Mouse (Mus musculus) myocyte (in vitro differentiated cells): ENCODE results near the gene Mrpl37. TPM values are rescaled to one million over a fixed set of nuclear protein-coding genes. Genes with fewer than 3 reads are reported as not detected.

Experiments used
- H3K27me3 ChIP-seq: one replicate; pipeline ENCODE4 v1.6.1; 2011; ENCODE audit not compliant: control insufficient read depth, insufficient read depth, insufficient read length
- H3K36me3 ChIP-seq: one replicate; pipeline ENCODE4 v1.6.1; 2011; ENCODE audit not compliant: control insufficient read depth, insufficient read depth
- H3K4me2 ChIP-seq: one replicate; pipeline ENCODE4 v1.6.1; 2011; ENCODE audit warnings: low read depth, control low read depth
- H3K4me3 ChIP-seq: one replicate; pipeline ENCODE4 v1.5.1; 2011; ENCODE audit warnings: mild to moderate bottlenecking, control low read depth, moderate library complexity
- H3K79me2 ChIP-seq: one replicate; pipeline ENCODE4 v1.6.1; 2011; ENCODE audit not compliant: control insufficient read depth, insufficient read depth
- H3ac ChIP-seq: one replicate; pipeline ENCODE4 v1.6.1; 2011; ENCODE audit not compliant: control insufficient read depth, insufficient read length
- CEBPB ChIP-seq: IDR thresholded peaks from 2 replicates; pipeline ENCODE4 v1.6.1; 2011; ENCODE audit warnings: mild to moderate bottlenecking, moderate library complexity; ENCODE audit not compliant: poor library complexity, insufficient read depth, severe bottlenecking
- E2F4 ChIP-seq: IDR thresholded peaks from one replicate; pipeline ENCODE4 v1.6.1; 2011; ENCODE audit warnings: mild to moderate bottlenecking, control low read depth, moderate library complexity; ENCODE audit not compliant: insufficient read depth
- MAX ChIP-seq: IDR thresholded peaks from one replicate; pipeline ENCODE4 v1.6.1; 2011; ENCODE audit warnings: low read depth, mild to moderate bottlenecking, control low read depth
- MYOD1 ChIP-seq, 3 experiments: IDR thresholded peaks; one replicate each; pipeline ENCODE4 v1.6.1; 2011; ENCODE audit warnings: control low read depth in 2 of 3, low read depth in 2 of 3, mild to moderate bottlenecking in 2 of 3, moderate library complexity in 1 of 3; ENCODE audit not compliant: insufficient read length in 2 of 3, control insufficient read depth in 1 of 3
- MYOG ChIP-seq, 3 experiments: IDR thresholded peaks; one replicate each; pipeline ENCODE4 v1.6.1; 2011; ENCODE audit warnings: control low read depth in 2 of 3, low read depth in 2 of 3, mild to moderate bottlenecking in 2 of 3; ENCODE audit not compliant: insufficient read length in 2 of 3, control insufficient read depth in 1 of 3, insufficient read depth in 1 of 3
- POLR2A ChIP-seq: IDR thresholded peaks from one replicate; pipeline ENCODE4 v1.6.1; 2011; ENCODE audit warnings: low read depth, mild to moderate bottlenecking, control low read depth, moderate library complexity; ENCODE audit not compliant: insufficient read length
- POLR2AphosphoS2 ChIP-seq: IDR thresholded peaks from one replicate; pipeline ENCODE4 v1.6.1; 2011; ENCODE audit warnings: low read depth, control low read depth; ENCODE audit not compliant: insufficient read length
- REST ChIP-seq: IDR thresholded peaks from one replicate; pipeline ENCODE4 v1.6.1; 2011; ENCODE audit warnings: mild to moderate bottlenecking, control low read depth, moderate library complexity; ENCODE audit not compliant: insufficient read depth, insufficient read length
- SRF ChIP-seq: IDR thresholded peaks from one replicate; pipeline ENCODE4 v1.6.1; 2011; ENCODE audit warnings: low read depth; ENCODE audit not compliant: control insufficient read depth, insufficient read length
- TCF12 ChIP-seq: IDR thresholded peaks from one replicate; pipeline ENCODE4 v1.6.1; 2011; ENCODE audit warnings: mild to moderate bottlenecking, control low read depth; ENCODE audit not compliant: poor library complexity, insufficient read depth, severe bottlenecking
- TCF3 ChIP-seq: IDR thresholded peaks from one replicate; pipeline ENCODE4 v1.6.1; 2011; ENCODE audit warnings: low read depth, control low read depth; ENCODE audit not compliant: insufficient read length
- USF1 ChIP-seq: IDR thresholded peaks from one replicate; pipeline ENCODE4 v1.6.1; 2011; ENCODE audit warnings: low read depth, mild to moderate bottlenecking, control low read depth, moderate library complexity
- polyA plus RNA-seq: library from polyadenylated mRNA; unstranded; fragments of >200 nt; fragmentation: generic; extraction: Trizol; gene quantifications from one replicate; pipeline ENCODE4 v1.2.1, GENCODE M21; 2012; ENCODE audit warnings: missing spikeins

Gene Mrpl37
- polyA plus RNA-seq, 1 experiment: 87.5 TPM

DNA sequence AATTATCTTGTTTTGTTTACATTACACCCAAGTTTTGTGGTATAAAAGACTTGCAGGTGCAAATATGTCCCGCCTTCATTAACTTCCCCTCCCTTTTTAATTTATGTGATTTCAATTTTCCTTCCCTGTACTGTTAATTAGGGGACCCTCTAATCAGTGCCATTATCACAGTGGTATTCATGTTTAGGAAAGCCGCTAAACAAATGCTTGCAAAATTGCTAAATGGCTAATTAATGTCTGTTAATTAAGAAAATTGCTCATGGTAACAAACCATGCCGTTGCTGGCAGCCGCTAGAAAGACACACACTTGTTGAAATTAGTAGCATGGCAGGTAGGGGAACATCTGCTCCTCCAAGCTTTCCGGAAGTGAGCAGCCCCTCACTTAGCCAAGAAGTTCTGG lies 41.3 kb downstream of the Mrpl37 start:
- Histone ChIP-seq H3K4me3 (no peak overlapping the region), H3K79me2 (peaks cover 10% of the 10 kb centered on the region), H3K36me3 (peaks cover 3% of the 10 kb centered on the region), H3K4me2 (no peak overlapping the region), H3K27me3 (no peaks in the 10 kb centered on the region), H3ac (no peak overlapping the region)
- no peak for TF ChIP-seq REST
- no peak for TF ChIP-seq MYOD1 (IDR thresholded peaks at IDR 0.05; ENCODE audit: control insufficient read depth in 1 of 3, insufficient read length in 2 of 3, low read depth in 2 of 3)
- no peak for TF ChIP-seq TCF12

DNA sequence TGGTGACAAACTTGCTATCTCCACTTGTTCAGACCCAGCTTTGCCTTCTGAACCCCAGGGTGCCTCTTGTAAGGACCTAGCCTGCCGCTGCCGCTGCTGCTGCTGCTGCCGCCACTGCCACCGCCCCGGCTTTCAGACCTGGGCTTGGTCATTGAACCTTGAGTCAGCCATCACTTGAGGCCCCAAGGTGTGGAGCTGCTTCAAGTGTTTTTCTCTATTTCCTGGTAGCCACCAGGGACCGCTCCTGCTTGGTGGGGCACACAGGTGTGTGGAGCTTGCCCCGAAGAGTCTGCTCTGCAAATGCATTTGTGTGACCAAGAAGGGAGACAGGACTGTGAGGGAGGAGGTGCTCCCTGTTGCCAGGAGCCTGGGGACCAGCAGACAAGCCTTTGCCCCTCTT lies 41.8 kb downstream of the Mrpl37 start:
- H3K79me2 ChIP-seq: peaks cover 12% of the 10 kb centered on the region
- peaks cover 1% of the 10 kb centered on the region for H3K36me3 ChIP-seq
- H3ac ChIP-seq: no peak overlapping the region
- H3K27me3 ChIP-seq: no peaks in the 10 kb centered on the region
- H3K4me2 ChIP-seq: no peak overlapping the region
- TF ChIP-seq MAX: no peak
- H3K4me3 ChIP-seq: no peak overlapping the region

DNA sequence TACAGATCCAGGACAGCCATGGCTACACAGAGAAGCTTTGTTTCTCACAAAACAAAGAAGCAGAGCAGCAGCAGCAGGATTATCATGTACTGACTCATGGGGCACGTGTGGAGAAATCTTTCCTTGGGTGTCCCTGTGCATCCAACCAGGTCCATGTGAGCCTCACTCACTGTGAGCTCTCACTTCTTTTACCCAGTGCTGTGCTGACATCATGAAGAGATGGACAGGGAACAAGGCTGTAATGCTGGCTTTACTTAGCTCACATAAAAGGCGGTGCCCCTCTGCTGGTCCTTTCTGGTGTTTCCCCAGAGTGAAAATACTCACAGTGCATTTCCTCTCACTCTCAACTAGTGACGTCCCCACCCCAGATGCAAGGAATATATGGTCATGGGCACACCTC lies 45.2 kb downstream of the Mrpl37 start:
- Histone ChIP-seq H3K4me3 (no peak overlapping the region), H3K36me3 (no peaks in the 10 kb centered on the region), H3K79me2 (peaks cover 18% of the 10 kb centered on the region), H3ac (no peak overlapping the region), H3K4me2 (no peak overlapping the region), H3K27me3 (no peaks in the 10 kb centered on the region)
- TF ChIP-seq MYOG (IDR thresholded peaks at IDR 0.05; ENCODE audit: control insufficient read depth in 1 of 3, insufficient read depth in 1 of 3, insufficient read length in 2 of 3, low read depth in 2 of 3) (no peak), REST (no peak), SRF (no peak), E2F4 (no peak), TCF12 (no peak), MAX (no peak), POLR2A (no peak), CEBPB (no peak), POLR2AphosphoS2 (no peak), USF1 (no peak), TCF3 (no peak), MYOD1 (IDR thresholded peaks at IDR 0.05; ENCODE audit: control insufficient read depth in 1 of 3, insufficient read length in 2 of 3, low read depth in 2 of 3) (no peak)

DNA sequence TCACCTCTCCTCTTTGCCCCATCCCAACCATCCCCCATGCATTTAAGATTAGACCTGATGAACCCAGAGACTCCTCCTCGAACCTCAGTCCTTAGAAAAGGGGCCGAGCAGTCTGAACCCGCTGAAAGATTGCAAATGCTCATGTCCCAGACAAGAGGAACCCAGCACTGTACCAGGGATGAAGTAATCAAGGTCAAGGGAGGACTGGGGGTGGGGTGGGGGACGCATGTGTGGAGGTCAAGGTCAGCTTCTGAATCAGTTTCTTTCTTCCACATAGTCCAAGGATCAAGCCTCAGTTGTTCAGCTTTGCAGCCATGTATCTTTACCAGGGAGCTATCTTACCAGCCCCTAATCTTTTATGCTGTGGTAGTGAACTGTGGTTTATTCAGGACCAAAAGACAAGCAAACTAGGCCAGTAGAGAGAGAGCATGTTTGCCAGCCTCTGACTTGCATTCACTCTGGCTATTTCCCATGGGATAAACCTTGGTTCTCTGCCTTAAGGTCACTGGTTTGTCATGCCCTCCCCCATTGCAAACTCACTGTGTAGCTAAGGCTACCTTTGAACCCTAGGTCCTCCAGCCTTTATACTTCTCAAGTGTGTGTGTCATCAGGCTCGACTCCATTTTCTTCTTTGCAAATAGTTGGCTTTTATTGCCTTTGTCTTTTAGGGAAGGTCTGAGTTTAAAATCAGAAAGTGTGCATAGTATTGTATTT lies 46.2 kb downstream of the Mrpl37 start:
- Histone ChIP-seq H3K36me3 (no peaks in the 10 kb centered on the region), H3K27me3 (no peaks in the 10 kb centered on the region), H3K4me2 (no peak overlapping the region), H3K4me3 (no peak overlapping the region), H3K79me2 (peaks cover 22% of the 10 kb centered on the region), H3ac (no peak overlapping the region)
- TF ChIP-seq POLR2AphosphoS2: no peak
- no peak for TF ChIP-seq CEBPB

DNA sequence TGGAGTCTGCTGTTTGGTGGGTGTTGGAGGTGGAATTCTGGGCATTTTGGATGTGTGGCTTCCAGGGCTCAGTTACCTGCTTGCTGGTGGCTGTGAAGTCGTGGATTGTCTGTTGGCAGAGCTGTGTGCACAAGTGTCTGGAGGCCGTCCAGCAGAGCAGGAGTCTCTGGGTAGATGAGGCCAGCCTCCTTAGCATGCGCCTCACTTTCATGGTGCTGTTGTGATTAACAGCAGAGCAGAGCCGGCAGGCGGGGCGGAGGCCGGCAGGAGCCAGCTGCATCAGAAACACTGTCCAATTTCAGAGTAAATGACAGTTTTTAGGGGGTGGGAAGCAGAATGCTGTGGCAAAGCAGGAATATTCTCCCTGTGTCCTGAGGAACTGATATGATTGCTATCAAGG lies 47.6 kb downstream of the Mrpl37 start:
- TF ChIP-seq TCF12 (no peak), TCF3 (no peak), POLR2AphosphoS2 (no peak), CEBPB (no peak), MAX (no peak), USF1 (no peak), E2F4 (no peak), REST (no peak), MYOD1 (IDR thresholded peaks at IDR 0.05; ENCODE audit: control insufficient read depth in 1 of 3, insufficient read length in 2 of 3, low read depth in 2 of 3) (peak; percentile 7 to 74 (median 48)), MYOG (IDR thresholded peaks at IDR 0.05; ENCODE audit: control insufficient read depth in 1 of 3, insufficient read depth in 1 of 3, insufficient read length in 2 of 3, low read depth in 2 of 3) (peak in 2 of 3 experiments; percentile 20 to 85), POLR2A (no peak)
- Histone ChIP-seq H3ac (no peak overlapping the region), H3K79me2 (peaks cover 31% of the 10 kb centered on the region), H3K4me2 (peak overlapping the region; percentile 38), H3K36me3 (no peaks in the 10 kb centered on the region), H3K27me3 (no peaks in the 10 kb centered on the region), H3K4me3 (no peak overlapping the region)
